Mouse (Mus musculus): Measurements from ENCODE around the gene Def6. TPM values are rescaled to one million over a fixed set of nuclear protein-coding genes. Genes with fewer than 3 reads are reported as not detected.

Def6 gene
- polyA plus RNA-seq, 1 experiment from 2014 or later: 5.6 TPM

- Histone ChIP-seq H3K9ac (ENCODE audit: low read length) (no peak overlapping the region), H3K4me2 (ENCODE audit: low read depth, severe bottlenecking) (no peak overlapping the region), H3K36me3 (ENCODE audit: control insufficient read depth, insufficient read depth, low read length) (no peaks in the 10 kb centered on the region), H3K4me3 (ENCODE audit: low read depth, low read length) (no peak overlapping the region), H3K4me1 (ENCODE audit: control insufficient read depth, insufficient read depth, low read length) (peaks cover 9% of the 10 kb centered on the region), H3K9me3 (ENCODE audit: control insufficient read depth, low read length) (no peaks in the 10 kb centered on the region), H3K27me3 (ENCODE audit: control insufficient read depth, insufficient read depth, low read length) (no peaks in the 10 kb centered on the region), H3K27ac (replicated peaks; ENCODE audit: low read depth, low read length) (no peak overlapping the region)
- ATAC-seq (ENCODE audit: insufficient number of reproducible peaks, low FRiP score, low TSS enrichment, low read depth) (no peak), DNase-seq (ENCODE audit: low spot score) (no peak)
- WGBS: 85% methylated on average over 6 of the region's 6 CpGs
These were observed 30.3 kb downstream of the Def6 start for GRCm38 (mm10) chr17:28237874-28238273.

- 94% methylated on average over 5 of the region's 5 CpGs for WGBS
- Histone ChIP-seq H3K27me3 (ENCODE audit: control insufficient read depth, insufficient read depth, low read length) (no peaks in the 10 kb centered on the region), H3K9ac (ENCODE audit: low read length) (no peak overlapping the region), H3K4me1 (ENCODE audit: control insufficient read depth, insufficient read depth, low read length) (peaks cover 16% of the 10 kb centered on the region), H3K4me2 (ENCODE audit: low read depth, severe bottlenecking) (no peak overlapping the region), H3K4me3 (ENCODE audit: low read depth, low read length) (no peak overlapping the region), H3K27ac (replicated peaks; ENCODE audit: low read depth, low read length) (no peak overlapping the region), H3K36me3 (ENCODE audit: control insufficient read depth, insufficient read depth, low read length) (no peaks in the 10 kb centered on the region), H3K9me3 (ENCODE audit: control insufficient read depth, low read length) (no peaks in the 10 kb centered on the region)
- ATAC-seq (ENCODE audit: insufficient number of reproducible peaks, low FRiP score, low TSS enrichment, low read depth): no peak
- no peak for DNase-seq (ENCODE audit: low spot score)
These were observed 33.3 kb downstream of the Def6 start for GRCm38 (mm10) chr17:28240846-28241245.

DNA sequence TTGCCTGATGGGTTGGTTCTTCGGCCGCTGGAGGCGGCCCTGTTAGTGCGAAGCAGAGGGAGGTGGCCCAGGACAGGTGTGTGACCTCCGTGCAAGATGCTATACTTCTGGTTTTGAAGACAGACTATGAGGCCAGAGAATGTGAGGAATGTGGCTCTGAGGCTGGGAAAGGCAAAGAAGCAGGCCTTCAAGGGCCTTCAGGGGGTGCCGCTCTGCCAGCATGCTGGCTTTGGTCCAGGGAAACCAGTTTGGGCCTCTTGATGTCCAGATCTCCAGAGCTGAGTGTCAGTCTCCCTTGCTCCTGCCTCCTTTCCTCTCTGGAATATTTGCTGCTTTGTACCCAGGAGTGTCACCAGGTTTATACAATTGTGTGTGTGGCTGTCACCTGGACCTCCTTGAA, 34.7 kb downstream of the Def6 start:
- no peak for ATAC-seq (ENCODE audit: insufficient number of reproducible peaks, low FRiP score, low TSS enrichment, low read depth)
- Histone ChIP-seq H3K27me3 (ENCODE audit: control insufficient read depth, insufficient read depth, low read length) (no peaks in the 10 kb centered on the region), H3K4me2 (ENCODE audit: low read depth, severe bottlenecking) (no peak overlapping the region), H3K27ac (replicated peaks; ENCODE audit: low read depth, low read length) (no peak overlapping the region), H3K4me3 (ENCODE audit: low read depth, low read length) (no peak overlapping the region), H3K9ac (ENCODE audit: low read length) (no peak overlapping the region), H3K4me1 (ENCODE audit: control insufficient read depth, insufficient read depth, low read length) (peaks cover 25% of the 10 kb centered on the region), H3K9me3 (ENCODE audit: control insufficient read depth, low read length) (no peaks in the 10 kb centered on the region), H3K36me3 (ENCODE audit: control insufficient read depth, insufficient read depth, low read length) (no peaks in the 10 kb centered on the region)
- 85% methylated on average over 6 of the region's 6 CpGs for WGBS
- DNase-seq (ENCODE audit: low spot score): no peak

- Histone ChIP-seq H3K4me1 (ENCODE audit: control insufficient read depth, insufficient read depth, low read length) (peaks cover 33% of the 10 kb centered on the region), H3K9ac (ENCODE audit: low read length) (peak overlapping the region; percentile 37; the same call in 1 of the 2 replicates), H3K9me3 (ENCODE audit: control insufficient read depth, low read length) (no peaks in the 10 kb centered on the region), H3K27me3 (ENCODE audit: control insufficient read depth, insufficient read depth, low read length) (no peaks in the 10 kb centered on the region), H3K27ac (replicated peaks; ENCODE audit: low read depth, low read length) (peak overlapping the region; percentile 76), H3K4me2 (ENCODE audit: low read depth, severe bottlenecking) (no peak overlapping the region), H3K4me3 (ENCODE audit: low read depth, low read length) (no peak overlapping the region), H3K36me3 (ENCODE audit: control insufficient read depth, insufficient read depth, low read length) (no peaks in the 10 kb centered on the region)
- ATAC-seq (ENCODE audit: insufficient number of reproducible peaks, low FRiP score, low TSS enrichment, low read depth) (no peak), DNase-seq (ENCODE audit: low spot score) (no peak)
- WGBS: 80% methylated on average over 6 of the region's 6 CpGs
These were observed 36.6 kb downstream of the Def6 start for GRCm38 (mm10) chr17:28244214-28244613.

GRCm38 (mm10) chr17:28244714-28245113, 37.1 kb downstream of the Def6 start:
- WGBS: 36% methylated on average over 6 of the region's 6 CpGs
- Histone ChIP-seq H3K36me3 (ENCODE audit: control insufficient read depth, insufficient read depth, low read length) (no peaks in the 10 kb centered on the region), H3K27me3 (ENCODE audit: control insufficient read depth, insufficient read depth, low read length) (no peaks in the 10 kb centered on the region), H3K4me1 (ENCODE audit: control insufficient read depth, insufficient read depth, low read length) (peaks cover 33% of the 10 kb centered on the region), H3K4me3 (ENCODE audit: low read depth, low read length) (no peak overlapping the region), H3K4me2 (ENCODE audit: low read depth, severe bottlenecking) (peak overlapping the region; percentile 22; the same call in 1 of the 2 replicates), H3K9ac (ENCODE audit: low read length) (0 out of 2 replicates have a peak overlapping the region, but pooled peaks have one; percentile 34), H3K9me3 (ENCODE audit: control insufficient read depth, low read length) (no peaks in the 10 kb centered on the region), H3K27ac (replicated peaks; ENCODE audit: low read depth, low read length) (peak overlapping the region; percentile 76)
- 0 out of 2 replicates have a peak, but pooled peaks have one; percentile 62 for ATAC-seq (ENCODE audit: insufficient number of reproducible peaks, low FRiP score, low TSS enrichment, low read depth)
- DNase-seq (ENCODE audit: low spot score): peak; percentile 48

DNA sequence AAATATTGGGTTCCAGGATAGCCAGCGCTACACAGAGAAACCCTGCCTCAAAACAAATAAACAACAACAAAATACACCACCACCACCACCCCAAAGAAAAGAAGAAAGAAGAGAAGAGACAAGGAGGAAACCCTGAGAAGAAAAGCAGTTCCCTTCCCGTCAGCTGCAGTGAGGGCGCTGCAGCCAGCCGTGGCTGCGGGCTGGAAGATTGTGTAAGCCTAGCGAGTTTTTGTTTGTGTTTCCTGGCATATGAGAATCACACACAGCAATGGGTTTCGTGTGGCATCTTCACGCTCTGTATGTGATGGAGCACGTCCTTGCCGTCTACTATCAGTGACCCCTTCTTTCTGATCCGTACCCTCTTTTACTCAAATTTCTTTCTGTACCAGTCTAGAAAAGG, 39.1 kb downstream of the Def6 start:
- no peaks in the 10 kb centered on the region for H3K27me3 ChIP-seq (ENCODE audit: control insufficient read depth, insufficient read depth, low read length)

DNA sequence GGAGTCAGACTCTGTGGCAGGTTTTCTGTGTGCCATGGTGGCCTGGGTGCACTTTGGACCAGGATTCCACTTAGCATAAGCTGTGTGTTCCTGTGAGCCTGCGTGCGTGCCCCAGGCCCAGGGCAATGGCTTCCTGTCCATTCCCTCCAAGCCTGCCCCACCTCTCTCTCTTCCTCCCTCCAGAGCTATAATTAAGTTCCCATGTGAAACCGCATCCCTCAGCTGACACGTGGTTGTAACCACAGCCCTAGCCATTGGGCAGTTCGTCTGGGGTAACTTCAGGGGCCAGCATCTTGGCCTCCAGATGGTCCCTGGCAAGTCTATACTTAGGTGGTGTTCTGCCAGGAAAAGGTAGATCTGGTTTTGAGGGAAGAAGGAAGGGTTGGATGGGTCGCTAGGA, 40.0 kb downstream of the Def6 start:
- Histone ChIP-seq H3K9ac (ENCODE audit: low read length) (no peak overlapping the region), H3K4me1 (ENCODE audit: control insufficient read depth, insufficient read depth, low read length) (peaks cover 34% of the 10 kb centered on the region), H3K9me3 (ENCODE audit: control insufficient read depth, low read length) (no peaks in the 10 kb centered on the region), H3K4me3 (ENCODE audit: low read depth, low read length) (no peak overlapping the region), H3K4me2 (ENCODE audit: low read depth, severe bottlenecking) (0 out of 2 replicates have a peak overlapping the region, but pooled peaks have one; percentile 4), H3K27ac (replicated peaks; ENCODE audit: low read depth, low read length) (0 out of 2 replicates have a peak overlapping the region, but pooled peaks have one; percentile 5), H3K36me3 (ENCODE audit: control insufficient read depth, insufficient read depth, low read length) (0 out of 2 replicates have a peak, but pooled peaks cover 2% of the 10 kb centered on the region), H3K27me3 (ENCODE audit: control insufficient read depth, insufficient read depth, low read length) (no peaks in the 10 kb centered on the region)
- 18% methylated on average over 6 of the region's 6 CpGs for WGBS
- DNase-seq (ENCODE audit: low spot score): peak; percentile 61
- no peak for ATAC-seq (ENCODE audit: insufficient number of reproducible peaks, low FRiP score, low TSS enrichment, low read depth)

More for the DNA sequence above, 39.1 kb downstream of the Def6 start:
- Histone ChIP-seq H3K9ac (ENCODE audit: low read length) (no peak overlapping the region), H3K4me2 (ENCODE audit: low read depth, severe bottlenecking) (no peak overlapping the region), H3K9me3 (ENCODE audit: control insufficient read depth, low read length) (no peaks in the 10 kb centered on the region), H3K4me3 (ENCODE audit: low read depth, low read length) (no peak overlapping the region), H3K36me3 (ENCODE audit: control insufficient read depth, insufficient read depth, low read length) (no peaks in the 10 kb centered on the region), H3K4me1 (ENCODE audit: control insufficient read depth, insufficient read depth, low read length) (peaks cover 34% of the 10 kb centered on the region), H3K27ac (replicated peaks; ENCODE audit: low read depth, low read length) (0 out of 2 replicates have a peak overlapping the region, but pooled peaks have one; percentile 5)
- 86% methylated on average over 11 of the region's 11 CpGs for WGBS
- DNase-seq (ENCODE audit: low spot score) (no peak), ATAC-seq (ENCODE audit: insufficient number of reproducible peaks, low FRiP score, low TSS enrichment, low read depth) (no peak)

- Histone ChIP-seq H3K4me1 (ENCODE audit: control insufficient read depth, insufficient read depth, low read length) (peaks cover 34% of the 10 kb centered on the region), H3K36me3 (ENCODE audit: control insufficient read depth, insufficient read depth, low read length) (0 out of 2 replicates have a peak, but pooled peaks cover 2% of the 10 kb centered on the region), H3K4me2 (ENCODE audit: low read depth, severe bottlenecking) (no peak overlapping the region), H3K27me3 (ENCODE audit: control insufficient read depth, insufficient read depth, low read length) (no peaks in the 10 kb centered on the region), H3K4me3 (ENCODE audit: low read depth, low read length) (no peak overlapping the region), H3K9me3 (ENCODE audit: control insufficient read depth, low read length) (no peaks in the 10 kb centered on the region), H3K9ac (ENCODE audit: low read length) (no peak overlapping the region), H3K27ac (replicated peaks; ENCODE audit: low read depth, low read length) (no peak overlapping the region)
- 81% methylated on average over 12 of the region's 12 CpGs for WGBS
- ATAC-seq (ENCODE audit: insufficient number of reproducible peaks, low FRiP score, low TSS enrichment, low read depth): no peak
- no peak for DNase-seq (ENCODE audit: low spot score)
These were observed 41.5 kb downstream of the Def6 start for GRCm38 (mm10) chr17:28249062-28249461.

All from limb, embryonic 11.5 days (tissue).